Mouse (Mus musculus) hindbrain, embryonic 14.5 days (tissue): Measurements from ENCODE around the gene Samd4. TPM values are rescaled to one million over a fixed set of nuclear protein-coding genes. Genes with fewer than 3 reads are reported as not detected.

Source experiments
- ATAC-seq: fragments of 200-750 bp; cut with Nextera tagmentation; 2 replicates; pipeline ENCODE4 v1.8.0; 2017; ENCODE audit warnings: moderate number of reproducible peaks, mild to moderate bottlenecking, moderate TSS enrichment, moderate library complexity; ENCODE audit not compliant: low FRiP score
- DNase-seq: peaks from one replicate; pipeline ENCODE4 v3.0.0-alpha.2; 2015; ENCODE audit warnings: low spot score
- H3K27ac ChIP-seq: fragments of 300-500 bp; sonication (generic); 2 replicates; pipeline ENCODE4 v1.5.1; 2014; ENCODE audit warnings: mild to moderate bottlenecking, moderate library complexity
- H3K27me3 ChIP-seq: fragments of 300-500 bp; sonication (generic); 2 replicates; pipeline ENCODE4 v1.6.1; 2014; ENCODE audit warnings: mild to moderate bottlenecking, low read length, mixed read lengths; ENCODE audit not compliant: control insufficient read depth, insufficient read depth
- H3K36me3 ChIP-seq: fragments of 300-500 bp; sonication (generic); replicated peaks from 2 replicates; pipeline ENCODE4 v1.6.1; 2014; ENCODE audit not compliant: control insufficient read depth, insufficient read depth
- H3K4me1 ChIP-seq: fragments of 300-500 bp; sonication (generic); replicated peaks from 2 replicates; pipeline ENCODE4 v1.6.1; 2014; ENCODE audit warnings: antibody characterized with exemption, low read length, mixed read lengths; ENCODE audit not compliant: control insufficient read depth, insufficient read depth
- H3K4me2 ChIP-seq: fragments of 300-500 bp; sonication (generic); replicated peaks from 2 replicates; pipeline ENCODE4 v1.6.1; 2014; ENCODE audit warnings: mild to moderate bottlenecking, moderate library complexity
- H3K4me3 ChIP-seq: fragments of 300-500 bp; sonication (generic); replicated peaks from 2 replicates; pipeline ENCODE4 v1.5.1; 2014; ENCODE audit warnings: mild to moderate bottlenecking, low read length
- H3K9ac ChIP-seq: fragments of 300-500 bp; sonication (generic); 2 replicates; pipeline ENCODE4 v1.6.1; 2014
- H3K9me3 ChIP-seq: fragments of 300-500 bp; sonication (generic); 2 replicates; pipeline ENCODE4 v1.6.1; 2016; ENCODE audit warnings: low read length; ENCODE audit not compliant: control insufficient read depth
- WGBS: fragments of 180-500 bp; shearing (Covaris S2); extraction: QIAGEN DNeasy Blood & Tissue Kit; methylation state at CpG from one replicate; pipeline ENCODE4 v1.1.7; 2014; 5-methylcytosine and 5-hydroxymethylcytosine counted together
- polyA plus RNA-seq: library from polyadenylated mRNA; unstranded; fragments of >200 nt; fragmentation: Nextera tagmentation; extraction: Ambion mirVana; gene quantifications from 2 replicates; pipeline ENCODE4 v1.2.1, GENCODE M21; 2014

Samd4 gene
- polyA plus RNA-seq, 1 experiment from 2014 or later: 3.1 TPM

DNA sequence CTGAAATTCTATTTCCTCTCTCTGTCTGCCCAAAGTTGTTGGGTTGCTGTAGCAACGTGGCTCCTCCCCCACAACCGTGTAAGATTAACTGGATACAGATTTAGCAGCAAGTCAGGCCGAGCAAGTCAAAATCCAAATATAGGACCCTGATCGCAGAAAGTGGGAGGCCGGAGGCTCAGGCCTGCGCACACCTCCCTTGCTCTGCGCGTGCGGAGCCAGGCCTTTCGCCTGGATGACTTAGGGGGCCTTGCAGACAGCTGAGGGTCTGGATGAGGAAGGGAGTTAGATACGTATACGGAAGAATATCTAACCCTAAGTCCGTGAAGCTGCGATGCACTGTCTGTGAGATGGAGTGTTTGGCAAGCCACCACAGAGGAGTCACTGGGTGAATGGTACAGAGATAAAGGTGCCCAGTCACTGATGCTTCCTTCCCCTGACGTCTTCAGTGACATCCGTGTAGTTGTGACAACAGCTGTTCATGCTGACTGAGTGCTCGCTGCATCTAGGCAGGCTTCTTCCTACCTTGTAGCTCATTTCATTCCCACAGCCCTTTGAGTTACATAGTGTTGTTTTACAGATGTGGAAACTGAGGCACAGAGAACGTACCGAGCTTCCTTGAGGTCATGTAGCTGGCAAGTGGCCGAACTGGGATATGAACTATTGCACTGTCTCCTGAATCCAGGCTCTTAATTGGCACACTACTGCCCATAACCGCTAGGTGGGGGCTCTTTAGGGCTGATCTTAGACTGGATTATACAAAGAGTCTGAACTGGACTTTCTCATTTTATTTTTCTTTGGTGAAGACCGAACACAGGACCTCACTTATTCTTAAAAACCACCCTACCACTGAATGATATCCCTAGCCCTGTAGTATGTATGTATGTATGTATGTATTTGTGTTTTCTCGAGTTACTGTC, 59.5 kb downstream of the Samd4 start:
- no peak overlapping the region for H3K4me3 ChIP-seq
- DNase-seq: no peak
- H3K9ac ChIP-seq: no peak overlapping the region
- no peak overlapping the region for H3K4me2 ChIP-seq
- ATAC-seq: no peak
- H3K36me3 ChIP-seq: no peaks in the 10 kb centered on the region
- no peaks in the 10 kb centered on the region for H3K9me3 ChIP-seq
- WGBS: 75% methylated on average over 23 of the region's 23 CpGs
- H3K27me3 ChIP-seq: no peaks in the 10 kb centered on the region
- H3K27ac ChIP-seq: peak overlapping the region; percentile 1; the same call in 1 of the 2 replicates
- H3K4me1 ChIP-seq: peaks cover 11% of the 10 kb centered on the region

DNA sequence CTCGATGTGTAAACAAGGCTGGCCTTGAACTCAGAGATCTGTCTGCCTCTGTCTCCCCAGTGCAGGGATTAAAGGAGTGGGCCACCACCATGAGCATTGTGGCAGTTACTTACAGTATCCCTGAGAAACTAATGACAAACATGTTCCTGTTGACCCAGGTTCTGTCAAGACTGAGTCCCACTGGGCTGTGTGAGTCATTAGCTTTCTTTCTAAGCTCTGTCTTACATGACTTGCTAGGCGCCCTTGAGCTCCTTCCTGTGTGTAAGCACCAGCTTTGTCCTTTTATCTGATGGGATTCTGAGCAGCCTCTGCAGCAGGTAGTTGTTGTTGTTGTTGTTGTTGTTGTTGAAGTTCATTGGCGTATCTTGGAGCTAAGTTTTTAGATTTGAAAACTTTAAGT, 61.8 kb downstream of the Samd4 start:
- Histone ChIP-seq H3K36me3 (no peaks in the 10 kb centered on the region), H3K4me3 (no peak overlapping the region), H3K4me2 (no peak overlapping the region), H3K9ac (no peak overlapping the region), H3K27ac (no peak overlapping the region), H3K27me3 (no peaks in the 10 kb centered on the region), H3K9me3 (no peaks in the 10 kb centered on the region), H3K4me1 (peaks cover 11% of the 10 kb centered on the region)
- ATAC-seq: no peak
- no peak for DNase-seq
- 84% methylated on average over 3 of the region's 3 CpGs for WGBS

GRCm38 (mm10) chr14:46945903-46946490, 63.3 kb downstream of the Samd4 start:
- ATAC-seq (no peak), DNase-seq (no peak)
- H3K27ac ChIP-seq: no peak overlapping the region
- no peaks in the 10 kb centered on the region for H3K36me3 ChIP-seq
- no peak overlapping the region for H3K4me2 ChIP-seq
- no peak overlapping the region for H3K9ac ChIP-seq
- no peaks in the 10 kb centered on the region for H3K9me3 ChIP-seq
- H3K4me3 ChIP-seq: no peak overlapping the region
- H3K27me3 ChIP-seq: no peaks in the 10 kb centered on the region
- WGBS: 65% methylated on average over 10 of the region's 10 CpGs
- H3K4me1 ChIP-seq: peaks cover 11% of the 10 kb centered on the region

DNA sequence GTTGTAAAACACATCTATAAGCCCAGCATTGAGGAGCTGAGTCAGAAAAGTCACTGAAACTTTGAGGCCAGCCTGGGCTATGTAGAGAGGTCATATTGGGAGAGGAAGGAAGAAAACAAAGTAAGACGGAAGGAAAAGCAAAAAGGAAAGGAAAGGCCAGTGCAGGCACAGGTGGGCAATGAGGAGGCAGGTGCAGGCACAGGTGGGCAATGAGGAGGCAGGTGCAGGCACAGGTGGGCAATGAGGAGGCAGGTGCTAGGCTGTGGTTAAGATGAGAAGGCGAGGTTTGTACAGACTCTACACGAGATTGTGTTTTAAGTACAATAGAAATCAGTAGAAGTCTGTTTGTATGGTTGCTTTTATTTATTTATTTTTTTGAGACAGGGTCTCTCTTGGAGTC, 65.0 kb downstream of the Samd4 start:
- no peaks in the 10 kb centered on the region for H3K4me1 ChIP-seq
- no peak overlapping the region for H3K4me2 ChIP-seq
- H3K9ac ChIP-seq: no peak overlapping the region
- no peak overlapping the region for H3K27ac ChIP-seq
- H3K4me3 ChIP-seq: no peak overlapping the region
- H3K9me3 ChIP-seq: no peaks in the 10 kb centered on the region
- H3K36me3 ChIP-seq: no peaks in the 10 kb centered on the region
- 97% methylated on average over 3 of the region's 3 CpGs for WGBS
- H3K27me3 ChIP-seq: no peaks in the 10 kb centered on the region
- no peak for ATAC-seq
- DNase-seq: no peak

- DNase-seq (no peak), ATAC-seq (no peak)
- H3K27me3 ChIP-seq: no peaks in the 10 kb centered on the region
- no peak overlapping the region for H3K4me3 ChIP-seq
- H3K4me1 ChIP-seq: no peaks in the 10 kb centered on the region
- no peaks in the 10 kb centered on the region for H3K36me3 ChIP-seq
- H3K27ac ChIP-seq: no peak overlapping the region
- WGBS: 65% methylated on average over 11 of the region's 11 CpGs
- H3K4me2 ChIP-seq: no peak overlapping the region
- H3K9me3 ChIP-seq: no peaks in the 10 kb centered on the region
- no peak overlapping the region for H3K9ac ChIP-seq
Observed at GRCm38 (mm10) chr14:46950527-46951384, 68.1 kb downstream of the Samd4 start.

GRCm38 (mm10) chr14:46952264-46952663, 69.6 kb downstream of the Samd4 start:
- Histone ChIP-seq H3K9me3 (no peaks in the 10 kb centered on the region), H3K27ac (no peak overlapping the region), H3K4me2 (no peak overlapping the region), H3K4me3 (no peak overlapping the region), H3K4me1 (no peaks in the 10 kb centered on the region), H3K36me3 (no peaks in the 10 kb centered on the region), H3K27me3 (no peaks in the 10 kb centered on the region), H3K9ac (no peak overlapping the region)
- no peak for ATAC-seq
- no peak for DNase-seq
- WGBS: 85% methylated on average over 2 of the region's 2 CpGs

- no peaks in the 10 kb centered on the region for H3K9me3 ChIP-seq
- H3K27ac ChIP-seq: no peak overlapping the region
- H3K4me1 ChIP-seq: no peaks in the 10 kb centered on the region
- no peak overlapping the region for H3K4me2 ChIP-seq
- H3K27me3 ChIP-seq: no peaks in the 10 kb centered on the region
- no peaks in the 10 kb centered on the region for H3K36me3 ChIP-seq
- WGBS: 59% methylated on average over 2 of the region's 2 CpGs
- ATAC-seq: no peak
- no peak overlapping the region for H3K4me3 ChIP-seq
- no peak for DNase-seq
- H3K9ac ChIP-seq: no peak overlapping the region
Observed at GRCm38 (mm10) chr14:46955109-46955508, 72.5 kb downstream of the Samd4 start.

DNA sequence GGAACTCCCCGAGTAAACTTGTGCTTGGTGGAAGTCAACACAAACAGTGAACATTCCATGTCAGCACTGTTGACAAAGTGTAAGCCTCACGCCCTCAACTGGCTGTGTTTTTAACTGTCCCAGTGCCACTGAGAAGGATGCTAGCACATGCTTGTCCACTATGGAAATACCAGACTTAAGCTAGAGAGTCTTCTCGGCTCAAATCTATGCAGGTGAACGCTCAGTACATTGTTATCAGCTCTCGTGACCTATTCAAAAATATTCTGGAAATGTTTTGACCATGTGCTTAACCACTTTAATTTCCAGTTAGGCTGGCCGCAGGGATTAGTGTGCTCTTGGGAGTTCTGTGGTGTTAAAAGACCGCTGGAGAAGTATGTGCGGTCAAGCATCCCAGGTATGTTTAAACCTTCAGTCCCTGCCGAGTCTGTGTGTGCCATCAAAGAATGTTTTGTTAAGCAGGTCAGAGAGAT, 73.0 kb downstream of the Samd4 start:
- DNase-seq (no peak), ATAC-seq (no peak)
- no peak overlapping the region for H3K9ac ChIP-seq
- no peak overlapping the region for H3K4me3 ChIP-seq
- H3K36me3 ChIP-seq: no peaks in the 10 kb centered on the region
- WGBS: 58% methylated on average over 9 of the region's 9 CpGs
- H3K4me1 ChIP-seq: no peaks in the 10 kb centered on the region
- H3K27ac ChIP-seq: no peak overlapping the region
- H3K9me3 ChIP-seq: no peaks in the 10 kb centered on the region
- no peak overlapping the region for H3K4me2 ChIP-seq
- no peaks in the 10 kb centered on the region for H3K27me3 ChIP-seq

- H3K9me3 ChIP-seq: no peaks in the 10 kb centered on the region
- H3K27me3 ChIP-seq: no peaks in the 10 kb centered on the region
- no peak overlapping the region for H3K9ac ChIP-seq
- 37% methylated on average over 7 of the region's 7 CpGs for WGBS
- DNase-seq (no peak), ATAC-seq (no peak)
- H3K4me3 ChIP-seq: no peak overlapping the region
- H3K4me1 ChIP-seq: no peaks in the 10 kb centered on the region
- H3K27ac ChIP-seq: no peak overlapping the region
- no peaks in the 10 kb centered on the region for H3K36me3 ChIP-seq
- H3K4me2 ChIP-seq: no peak overlapping the region
Observed at GRCm38 (mm10) chr14:46956121-46956520, 73.5 kb downstream of the Samd4 start.
